Comparison of ENCODE assay signal across 27 mouse cellular contexts in the genomic region with DNA sequence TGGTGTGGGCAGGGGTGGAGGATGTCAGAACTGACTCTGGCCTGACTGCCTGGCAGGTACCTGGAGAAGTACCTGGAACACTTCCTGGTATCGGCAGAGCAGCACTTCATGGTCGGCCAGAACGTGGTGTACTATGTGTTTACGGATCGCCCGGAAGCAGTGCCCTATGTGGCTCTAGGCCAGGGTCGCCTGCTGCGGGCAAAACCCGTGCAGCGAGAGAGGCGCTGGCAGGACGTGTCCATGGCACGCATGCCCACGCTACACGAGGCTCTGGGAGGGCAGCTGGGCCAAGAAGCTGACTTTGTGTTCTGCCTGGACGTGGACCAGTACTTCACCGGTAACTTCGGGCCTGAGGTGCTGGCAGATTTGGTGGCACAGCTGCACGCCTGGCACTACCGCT. TPM values are rescaled to one million over a fixed set of nuclear protein-coding genes. Genes with fewer than 3 reads are reported as not detected.
A peak's percentile ranks its signal among the peaks of the same experiment; 100 is the strongest.
DNase-seq lines count a peak whose midpoint lies in the region; TF ChIP-seq lines count a peak whose summit lies in the region.
"Had no signal": no experiment of that assay in that cellular context is flagged by ENCODE, and none has a peak within 500 bp of the region (broad histone marks: within the 10 kb centered on the region; RNA-seq: fewer than 3 reads in every experiment).

No protein-coding gene starts in this region.

- no peak for TF ChIP-seq CTCF in cerebellum, adult 2 months (IDR thresholded peaks at IDR 0.05; ENCODE audit: borderline replicate concordance, insufficient read depth, low read depth, low read length)
- no peak for TF ChIP-seq CTCF in gastrocnemius, adult 2 months (IDR thresholded peaks at IDR 0.05)
- TF ChIP-seq CTCF in E14TG2a.4 (conservative IDR thresholded peaks at IDR 0.05; ENCODE audit: low read length) = no peak

- WGBS in cerebellum, adult 2 months = 34% methylated on average over 20 of the region's 20 CpGs

- intact Hi-C loops in gastrocnemius, adult 2 months (cut with DNase I) = no loop called here

- no peaks in the 10 kb centered on the region for H3K27me3 ChIP-seq in cerebellum, adult 2 months (ENCODE audit: control insufficient read depth, insufficient read depth, low read length)
- peaks cover 30% of the 10 kb centered on the region for H3K27me3 ChIP-seq in E14TG2a.4 (ENCODE audit: insufficient read depth, low read length)
- H3K27me3 ChIP-seq: CH12.LX; embryonic facial prominence, embryonic 12.5 days; heart, embryonic 15.5 days; kidney, embryonic 15.5 days; limb, embryonic 15.5 days; midbrain, embryonic 12.5 days; neural tube, embryonic 12.5 days had no signal

- peaks cover 16% of the 10 kb centered on the region for H3K4me1 ChIP-seq in cerebellum, adult 2 months (ENCODE audit: control insufficient read depth, insufficient read depth, low read length)
- H3K4me1 ChIP-seq in E14TG2a.4 (replicated peaks; ENCODE audit: low read depth, low read length) = peaks cover 12% of the 10 kb centered on the region
- H3K4me1 ChIP-seq: embryonic facial prominence, embryonic 12.5 days; midbrain, embryonic 12.5 days; neural tube, embryonic 12.5 days had no signal

- peak; percentile 36 to 44 for DNase-seq in cerebellum, adult 2 months
- DNase-seq in cerebellum, postnatal 4 days (ENCODE audit: low spot score in 2 of 2) = no peak
- peak; percentile 55 for DNase-seq in gastrocnemius, adult 2 months
- no peak for DNase-seq in gastrocnemius, postnatal 4 days (ENCODE audit: low spot score in 2 of 2)
- DNase-seq in cerebellum, postnatal 36 days = peak; percentile 33 to 43
- DNase-seq in spleen, postnatal 36 days (ENCODE audit: low spot score in 2 of 2) = no peak
- no peak for DNase-seq in spleen, postnatal 14 days (ENCODE audit: low spot score in 2 of 2)
- DNase-seq: adrenal gland, adult 2 months; kidney, adult 18-20 months; kidney, postnatal 36 days; liver, embryonic 13.5 days; lung, adult 18-20 months; right cerebral cortex, postnatal 4 days; thymus, postnatal 14 days had no signal

- H3K27ac ChIP-seq in cerebellum, adult 2 months (ENCODE audit: insufficient read depth, low read length) = no peak overlapping the region
- H3K27ac ChIP-seq in gastrocnemius, adult 2 months = no peak overlapping the region
- H3K27ac ChIP-seq: embryonic facial prominence, embryonic 12.5 days; heart, embryonic 15.5 days; kidney, embryonic 15.5 days; layer of hippocampus, adult 2 months; left cerebral cortex, adult 2 months; limb, embryonic 15.5 days; liver, embryonic 13.5 days; midbrain, embryonic 12.5 days; neural tube, embryonic 12.5 days had no signal

- H3K9me3 ChIP-seq in E14TG2a.4 (ENCODE audit: low read length) = peaks cover 14% of the 10 kb centered on the region
- H3K9me3 ChIP-seq: embryonic facial prominence, embryonic 12.5 days; limb, embryonic 15.5 days had no signal

- H3K36me3 ChIP-seq in E14TG2a.4 (ENCODE audit: insufficient read depth, low read length) = no peaks in the 10 kb centered on the region
- H3K36me3 ChIP-seq: heart, embryonic 15.5 days; liver, embryonic 13.5 days had no signal

- H3K4me3 ChIP-seq in cerebellum, adult 2 months (replicated peaks; ENCODE audit: insufficient read depth, low read depth, low read length) = no peak overlapping the region
- peak overlapping the region; percentile 39 for H3K4me3 ChIP-seq in gastrocnemius, adult 2 months
- H3K4me3 ChIP-seq in E14TG2a.4 (replicated peaks; ENCODE audit: low read length) = peak overlapping the region; percentile 67
- H3K4me3 ChIP-seq: embryonic facial prominence, embryonic 12.5 days; heart, embryonic 15.5 days; kidney, embryonic 15.5 days; layer of hippocampus, adult 2 months; left cerebral cortex, adult 2 months; limb, embryonic 15.5 days; liver, embryonic 13.5 days; midbrain, embryonic 12.5 days; myocyte; neural tube, embryonic 12.5 days had no signal

- no peak for TF ChIP-seq POLR2A in cerebellum, adult 2 months (IDR thresholded peaks at IDR 0.05; ENCODE audit: borderline replicate concordance, insufficient read depth, low read length)

RNA-seq across cellular contexts. Expression of a gene that starts 11.8 kb away (rescaled TPM):
- 1.9 and 2.4 TPM in 2 replicates for polyA plus RNA-seq in cerebellum, adult 2 months (2012; rRNA removed)
- under 1 TPM; 0.10 to 0.14 TPM for total RNA-seq in gastrocnemius, adult 2 months (2021)
- under 1 TPM; 0.26 to 0.37 TPM for total RNA-seq in gastrocnemius, postnatal 4 days (2021)
- total RNA-seq: gastrocnemius, adult 8-10 months had no signal
- polyA plus RNA-seq: activated CD4-positive, CD25-positive, alpha-beta regulatory T cell, adult 4 months; heart, embryonic 15.5 days; liver, embryonic 13.5 days had no signal

RNA-seq across cellular contexts. Expression of a gene that starts 38.9 kb away (rescaled TPM):
- 24.8 and 25.5 TPM in 2 replicates for polyA plus RNA-seq in cerebellum, adult 2 months (2012; rRNA removed)
- 10 to 100 TPM in 1 of 2 experiments, 1 to 10 TPM in 1; 10.0 to 10.5 TPM for total RNA-seq in gastrocnemius, adult 2 months (2021)
- total RNA-seq in gastrocnemius, postnatal 4 days (2021) = 10 to 100 TPM; 24.7 to 29.8 TPM

Comparison
In these comparisons a context has a peak if more than half of its experiments do, and no peak if none do; other contexts are left out.
1. DNase-seq: peak in cerebellum, adult 2 months (2 of 2), gastrocnemius, adult 2 months (single experiment) and cerebellum, postnatal 36 days (2 of 2); none in cerebellum, postnatal 4 days (0 of 2), gastrocnemius, postnatal 4 days (0 of 2), spleen, postnatal 36 days (0 of 2) and spleen, postnatal 14 days (0 of 2).